Mouse (Mus musculus): ENCODE data around the gene Cxcl17.

- peak; percentile 68 for TF ChIP-seq CTCF (IDR thresholded peaks at IDR 0.05)
- TF ChIP-seq EP300 (IDR thresholded peaks at IDR 0.05) = no peak
These were observed 4.9 kb upstream of the Cxcl17 start for GRCm38 (mm10) chr7:25417597-25417996.

Data from lung, postnatal 0 days (tissue).